Mouse (Mus musculus) spleen, adult 10 weeks (tissue): ENCODE results near the gene Adpgk. TPM values are rescaled to one million over a fixed set of nuclear protein-coding genes. Genes with fewer than 3 reads are reported as not detected.

Experiments
- polyA plus RNA-seq: library from polyadenylated mRNA; stranded (reverse); fragments of 350-450 nt; fragmentation: Illumina TruSeq; extraction: RNeasy Lipid Tissue Mini Kit (QIAGEN cat#74804); gene quantifications from one replicate; pipeline ENCODE4 v1.2.3, GENCODE M21; 2015; ENCODE audit warnings: low replicate concordance; ENCODE audit not compliant: insufficient read depth

Adpgk gene
- 52.3 TPM for polyA plus RNA-seq

DNA sequence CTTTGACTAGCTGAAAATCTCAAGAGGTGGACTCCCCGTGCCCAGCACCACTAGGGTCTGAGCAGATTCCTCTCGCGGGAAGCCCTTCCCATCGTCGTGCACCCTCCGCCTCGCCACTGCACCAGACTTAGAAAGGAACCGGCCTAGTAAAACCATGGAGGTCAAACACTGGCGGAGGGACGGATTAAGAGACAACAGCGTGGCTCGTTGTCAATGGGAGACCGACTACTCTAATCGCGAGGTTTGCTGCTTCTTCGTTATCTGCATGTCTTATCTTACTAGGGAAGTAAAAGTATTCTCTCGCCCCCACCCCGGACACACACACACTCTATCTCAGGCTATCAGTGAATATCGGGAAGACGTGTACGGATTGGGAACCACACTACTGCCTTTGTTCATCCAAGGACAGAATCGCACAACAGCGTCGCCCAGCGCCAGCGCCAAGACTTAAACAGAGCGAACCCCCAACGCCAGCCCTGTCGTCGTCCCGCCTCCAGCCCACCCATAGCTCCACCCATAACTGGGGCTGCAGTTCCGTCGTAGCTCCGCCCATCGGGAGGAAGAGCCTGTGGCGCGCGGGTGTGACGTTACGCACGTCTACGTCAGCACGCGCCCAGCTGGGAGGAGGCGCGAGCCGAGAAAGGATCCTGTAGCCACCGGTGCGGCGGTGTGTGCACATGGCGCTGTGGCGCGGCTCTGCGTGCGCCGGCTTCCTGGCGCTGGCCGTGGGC lies at the start of gene Adpgk:
Gene Adpgk (plus strand): TSS at position 602 of the 731 bp plus-strand sequence.

DNA sequence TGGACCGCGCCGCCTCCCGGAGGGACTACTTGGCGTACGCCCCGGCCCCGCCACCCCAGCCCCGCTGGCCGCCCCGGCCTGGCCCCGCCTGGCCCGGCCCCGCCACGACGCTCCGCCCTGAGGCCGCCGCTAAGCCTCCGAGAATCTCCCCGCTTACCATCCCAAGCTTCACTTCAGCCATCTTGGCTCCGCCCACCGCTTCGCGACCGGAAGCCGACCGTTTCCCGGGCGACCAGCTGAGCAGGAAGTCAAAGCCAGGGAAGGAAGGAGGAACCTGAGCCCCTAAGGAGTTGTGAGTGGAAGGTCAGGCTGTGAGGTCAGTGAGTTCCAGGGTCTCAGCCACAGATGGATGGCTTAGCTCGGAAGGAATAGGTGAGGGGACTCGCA lies 61.9 kb downstream of the Adpgk start, which contains the start of gene Bbs4:
Gene Bbs4 (minus strand): TSS at position 256 of the 387 bp plus-strand sequence.

Other genes with a start within 250 kb of the Adpgk start
- gene Bbs4, start 62.0 kb downstream of the Adpgk start, polyA plus RNA-seq, result 10.9 TPM
- 106 TPM for gene Arih1, start 195.1 kb downstream of the Adpgk start, polyA plus RNA-seq
- 118 TPM for gene Hexa, start 248.0 kb downstream of the Adpgk start, polyA plus RNA-seq
- gene Tmem202, start 248.3 kb downstream of the Adpgk start, polyA plus RNA-seq, result 0.44 TPM